Comparison of ENCODE assay signal across 19 mouse cellular contexts in the genomic region with DNA sequence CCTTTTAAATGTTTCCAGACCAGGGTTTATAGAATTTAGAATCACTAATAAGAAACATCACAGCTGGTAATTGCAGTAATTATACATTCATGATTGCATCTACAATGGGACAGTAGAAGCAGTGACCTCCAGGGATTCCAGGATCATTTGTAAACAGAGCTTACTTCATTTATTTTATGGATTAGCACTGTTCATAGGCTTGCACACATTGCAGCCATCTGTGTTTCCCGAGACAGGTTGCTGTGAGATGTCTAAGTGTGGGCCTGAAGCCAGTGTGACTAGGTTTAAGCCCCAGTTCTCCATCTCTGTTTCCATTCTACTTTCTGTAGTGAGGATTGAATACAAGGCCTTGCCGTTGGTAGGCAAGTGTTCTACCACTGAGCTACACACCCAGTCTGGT.
DNase-seq lines count a peak whose midpoint lies in the region; ATAC-seq and TF ChIP-seq lines count a peak whose summit lies in the region.
"Had no signal": no experiment of that assay in that cellular context is flagged by ENCODE, and none has a peak within 500 bp of the region (broad histone marks: within the 10 kb centered on the region; RNA-seq: fewer than 3 reads in every experiment).

No protein-coding gene starts in this region.

- DNase-seq in midbrain, embryonic 11.5 days (ENCODE audit: low spot score, missing footprints) = no peak
- peak; percentile 5 for DNase-seq in midbrain, embryonic 14.5 days
- peak; percentile 10 for DNase-seq in brain, embryonic 14.5 days (ENCODE audit: low read depth)
- DNase-seq in midbrain, postnatal 0 days (ENCODE audit: low spot score) = peak; percentile 6
- no peak for DNase-seq in right cerebral cortex, postnatal 14 days
- DNase-seq: adrenal gland, adult 2 months; adrenal gland, postnatal 10 days; adrenal gland, postnatal 25 days; cerebellum, adult 11-12 months; cerebellum, adult 2 months; cerebellum, adult 9-10 months; cerebellum, postnatal 10 days; cerebellum, postnatal 25 days had no signal

- no peak for TF ChIP-seq CTCF in brain, embryonic 14.5 days (IDR thresholded peaks at IDR 0.05; ENCODE audit: borderline replicate concordance, extremely low read depth, insufficient read depth, insufficient read length)
- no peak for TF ChIP-seq CTCF in midbrain, postnatal 0 days (IDR thresholded peaks at IDR 0.05)

- WGBS in midbrain, embryonic 11.5 days = 90% methylated on average over 2 of the region's 2 CpGs
- 76% methylated on average over 2 of the region's 2 CpGs for WGBS in midbrain, embryonic 15.5 days
- WGBS in midbrain, embryonic 14.5 days = 74% methylated on average over 2 of the region's 2 CpGs
- WGBS in midbrain, embryonic 16.5 days = 71% methylated on average over 2 of the region's 2 CpGs
- WGBS in midbrain, postnatal 0 days = 73% methylated on average over 2 of the region's 2 CpGs

- no peak for TF ChIP-seq POLR2A in brain, embryonic 14.5 days (IDR thresholded peaks at IDR 0.05; ENCODE audit: borderline replicate concordance, extremely low read depth, insufficient read depth, insufficient read length, poor library complexity, severe bottlenecking)

- no peaks in the 10 kb centered on the region for H3K36me3 ChIP-seq in midbrain, embryonic 11.5 days (ENCODE audit: control insufficient read depth, insufficient read depth, low read length)
- H3K36me3 ChIP-seq in midbrain, embryonic 15.5 days (replicated peaks) = no peaks in the 10 kb centered on the region
- no peaks in the 10 kb centered on the region for H3K36me3 ChIP-seq in midbrain, embryonic 14.5 days (ENCODE audit: control insufficient read depth, insufficient read depth, low read length)
- H3K36me3 ChIP-seq in midbrain, embryonic 16.5 days (ENCODE audit: control insufficient read depth, insufficient read depth, low read length) = no peaks in the 10 kb centered on the region
- H3K36me3 ChIP-seq in midbrain, postnatal 0 days (ENCODE audit: insufficient read depth, low read length) = no peaks in the 10 kb centered on the region
- H3K36me3 ChIP-seq: embryonic facial prominence, embryonic 10.5 days; embryonic facial prominence, embryonic 12.5 days; forebrain, embryonic 15.5 days had no signal

- no peaks in the 10 kb centered on the region for H3K4me1 ChIP-seq in midbrain, embryonic 11.5 days (ENCODE audit: control insufficient read depth, insufficient read depth, low read length)
- no peaks in the 10 kb centered on the region for H3K4me1 ChIP-seq in midbrain, embryonic 15.5 days
- no peaks in the 10 kb centered on the region for H3K4me1 ChIP-seq in midbrain, embryonic 14.5 days (ENCODE audit: control insufficient read depth, insufficient read depth, low read length)
- no peaks in the 10 kb centered on the region for H3K4me1 ChIP-seq in midbrain, embryonic 16.5 days (ENCODE audit: control insufficient read depth, insufficient read depth, low read length)
- H3K4me1 ChIP-seq in midbrain, postnatal 0 days (ENCODE audit: insufficient read depth, low read length) = no peaks in the 10 kb centered on the region
- H3K4me1 ChIP-seq: embryonic facial prominence, embryonic 10.5 days; embryonic facial prominence, embryonic 12.5 days; forebrain, embryonic 13.5 days; forebrain, embryonic 15.5 days had no signal

- H3K27me3 ChIP-seq in midbrain, embryonic 11.5 days (ENCODE audit: control insufficient read depth, insufficient read depth, low read length) = no peaks in the 10 kb centered on the region
- no peaks in the 10 kb centered on the region for H3K27me3 ChIP-seq in midbrain, embryonic 15.5 days (replicated peaks)
- H3K27me3 ChIP-seq in midbrain, embryonic 14.5 days (ENCODE audit: control insufficient read depth, insufficient read depth, low read length) = no peaks in the 10 kb centered on the region
- no peaks in the 10 kb centered on the region for H3K27me3 ChIP-seq in midbrain, embryonic 16.5 days (ENCODE audit: control insufficient read depth, insufficient read depth, low read depth, low read length)
- H3K27me3 ChIP-seq in midbrain, postnatal 0 days (ENCODE audit: insufficient read depth, low read length) = no peaks in the 10 kb centered on the region
- H3K27me3 ChIP-seq: embryonic facial prominence, embryonic 12.5 days; forebrain, embryonic 13.5 days; forebrain, embryonic 15.5 days had no signal

- H3K4me3 ChIP-seq in midbrain, embryonic 11.5 days (ENCODE audit: low read depth, low read length) = no peak overlapping the region
- H3K4me3 ChIP-seq in midbrain, embryonic 15.5 days = no peak overlapping the region
- no peak overlapping the region for H3K4me3 ChIP-seq in midbrain, embryonic 14.5 days (replicated peaks; ENCODE audit: low read depth, low read length)
- H3K4me3 ChIP-seq in midbrain, embryonic 16.5 days (ENCODE audit: low read depth, low read length) = no peak overlapping the region
- no peak overlapping the region for H3K4me3 ChIP-seq in midbrain, postnatal 0 days (ENCODE audit: low read depth, low read length)
- H3K4me3 ChIP-seq: embryonic facial prominence, embryonic 10.5 days; embryonic facial prominence, embryonic 12.5 days; forebrain, embryonic 13.5 days; forebrain, embryonic 15.5 days had no signal

- no peaks in the 10 kb centered on the region for H3K9me3 ChIP-seq in midbrain, embryonic 11.5 days (ENCODE audit: control insufficient read depth, low read length)
- H3K9me3 ChIP-seq in midbrain, embryonic 15.5 days = no peaks in the 10 kb centered on the region
- no peaks in the 10 kb centered on the region for H3K9me3 ChIP-seq in midbrain, embryonic 14.5 days (ENCODE audit: control insufficient read depth, low read length)
- 0 out of 2 replicates have a peak, but pooled peaks cover 2% of the 10 kb centered on the region for H3K9me3 ChIP-seq in midbrain, embryonic 16.5 days (replicated peaks; ENCODE audit: control insufficient read depth, low read length, poor library complexity, severe bottlenecking)
- H3K9me3 ChIP-seq in midbrain, postnatal 0 days (ENCODE audit: low read length) = no peaks in the 10 kb centered on the region
- H3K9me3 ChIP-seq: embryonic facial prominence, embryonic 10.5 days; embryonic facial prominence, embryonic 12.5 days; forebrain, embryonic 13.5 days; forebrain, embryonic 15.5 days had no signal

- ATAC-seq in midbrain, embryonic 11.5 days (ENCODE audit: low FRiP score) = peak; percentile 44; the same call in 1 of the 2 replicates
- ATAC-seq in midbrain, embryonic 15.5 days (replicated peaks) = no peak
- no peak for ATAC-seq in midbrain, embryonic 14.5 days (ENCODE audit: low FRiP score, low TSS enrichment)
- ATAC-seq in midbrain, embryonic 16.5 days = no peak
- no peak for ATAC-seq in midbrain, postnatal 0 days (ENCODE audit: low FRiP score)
- ATAC-seq: forebrain, embryonic 13.5 days; forebrain, embryonic 15.5 days had no signal

- no peak overlapping the region for H3K4me2 ChIP-seq in midbrain, embryonic 11.5 days
- H3K4me2 ChIP-seq in midbrain, embryonic 15.5 days = no peak overlapping the region
- no peak overlapping the region for H3K4me2 ChIP-seq in midbrain, embryonic 14.5 days (ENCODE audit: low read length)
- no peak overlapping the region for H3K4me2 ChIP-seq in midbrain, embryonic 16.5 days (ENCODE audit: low read length)
- no peak overlapping the region for H3K4me2 ChIP-seq in midbrain, postnatal 0 days (ENCODE audit: low read depth, low read length, poor library complexity, severe bottlenecking)
- H3K4me2 ChIP-seq: embryonic facial prominence, embryonic 12.5 days; forebrain, embryonic 13.5 days; forebrain, embryonic 15.5 days had no signal

- no peak overlapping the region for H3K27ac ChIP-seq in midbrain, embryonic 11.5 days (ENCODE audit: low read depth, low read length)
- no peak overlapping the region for H3K27ac ChIP-seq in midbrain, embryonic 15.5 days
- H3K27ac ChIP-seq in midbrain, embryonic 14.5 days (replicated peaks; ENCODE audit: low read depth, low read length) = no peak overlapping the region
- H3K27ac ChIP-seq in midbrain, embryonic 16.5 days (ENCODE audit: low read length) = no peak overlapping the region
- no peak overlapping the region for H3K27ac ChIP-seq in midbrain, postnatal 0 days (ENCODE audit: low read depth, low read length)
- H3K27ac ChIP-seq: embryonic facial prominence, embryonic 10.5 days; embryonic facial prominence, embryonic 12.5 days; forebrain, embryonic 13.5 days; forebrain, embryonic 15.5 days had no signal

- no peak overlapping the region for H3K9ac ChIP-seq in midbrain, embryonic 11.5 days (ENCODE audit: low read length)
- no peak overlapping the region for H3K9ac ChIP-seq in midbrain, embryonic 15.5 days
- H3K9ac ChIP-seq in midbrain, embryonic 14.5 days (replicated peaks; ENCODE audit: low read length) = no peak overlapping the region
- H3K9ac ChIP-seq in midbrain, embryonic 16.5 days (ENCODE audit: low read depth, low read length) = no peak overlapping the region
- H3K9ac ChIP-seq in midbrain, postnatal 0 days (replicated peaks; ENCODE audit: low read length, poor library complexity, severe bottlenecking) = no peak overlapping the region
- H3K9ac ChIP-seq: embryonic facial prominence, embryonic 12.5 days; forebrain, embryonic 13.5 days; forebrain, embryonic 15.5 days had no signal

Comparison
In these comparisons a context has a peak if more than half of its experiments do, and no peak if none do; other contexts are left out.
1. DNase-seq: peak in midbrain, embryonic 14.5 days (single experiment), brain, embryonic 14.5 days (single experiment) and midbrain, postnatal 0 days (single experiment); none in midbrain, embryonic 11.5 days (single experiment) and right cerebral cortex, postnatal 14 days (single experiment).